Mouse (Mus musculus): ENCODE results near the gene Gtpbp2.

Gene Gtpbp2

DNA sequence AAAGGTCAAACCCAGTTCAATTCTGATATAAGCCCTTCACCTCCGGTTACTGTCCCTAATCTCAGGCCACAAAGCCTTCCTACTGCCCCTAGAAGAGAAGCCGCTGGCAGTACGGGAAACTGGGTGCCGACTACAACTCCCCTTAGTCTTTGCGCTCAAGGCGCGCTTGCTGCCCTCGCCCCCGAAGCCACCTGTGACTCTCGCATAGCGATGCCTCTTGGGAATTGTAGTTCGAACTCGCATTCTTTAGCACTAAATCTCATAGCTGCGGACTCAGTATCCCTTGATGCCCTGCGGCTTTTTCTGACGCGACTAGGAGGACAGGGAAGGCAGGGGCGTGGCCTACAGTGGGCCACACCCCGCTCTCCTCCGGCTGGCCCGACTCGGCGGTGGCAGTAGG lies at the start of gene Gtpbp2:
Gene Gtpbp2 (plus strand): TSS at position 347 of the 400 bp plus-strand sequence.
- peak; percentile 96 for DNase-seq (ENCODE audit: low read depth)

DNA sequence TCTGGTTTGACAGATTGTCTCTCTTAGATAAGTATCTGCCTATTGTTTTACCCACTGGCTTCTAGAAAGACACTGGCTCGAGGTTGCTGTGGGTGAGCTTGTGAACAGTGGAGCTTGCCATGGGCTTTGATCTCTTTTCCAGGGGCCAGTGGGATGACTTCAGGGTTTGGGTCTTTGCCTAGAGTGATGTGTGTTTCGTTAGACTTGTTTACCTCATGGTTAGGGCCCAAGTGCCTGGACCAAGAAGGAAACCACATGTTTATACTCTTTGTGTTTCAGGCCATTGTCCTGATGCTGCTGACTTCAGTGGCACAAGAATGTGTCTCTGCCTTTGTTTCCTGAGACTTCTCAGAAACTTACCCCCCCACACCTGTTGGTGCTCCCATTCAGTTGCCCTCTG lies 45.3 kb upstream of the Gtpbp2 start:
- DNase-seq (ENCODE audit: low read depth): no peak

DNA sequence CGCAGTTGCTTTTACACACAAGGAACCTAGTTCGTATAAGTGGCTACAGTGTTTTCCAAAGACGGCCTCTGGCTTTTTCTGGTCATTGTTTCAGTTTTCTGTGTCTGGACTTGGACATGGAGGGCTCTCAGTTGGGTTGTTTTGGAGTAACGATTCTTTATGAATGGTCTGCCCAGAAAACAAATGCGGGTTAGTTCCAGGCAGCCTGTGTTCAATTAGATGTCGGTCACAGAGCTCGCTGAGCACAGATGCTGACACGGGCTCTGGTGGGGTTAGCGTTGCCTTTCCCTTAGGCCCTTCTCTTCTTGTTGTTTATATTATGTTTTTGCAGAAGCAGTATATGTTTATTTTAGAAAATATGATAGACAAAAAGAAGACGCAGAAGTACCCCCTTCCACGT lies 44.7 kb upstream of the Gtpbp2 start:
- DNase-seq (ENCODE audit: low read depth): no peak

DNA sequence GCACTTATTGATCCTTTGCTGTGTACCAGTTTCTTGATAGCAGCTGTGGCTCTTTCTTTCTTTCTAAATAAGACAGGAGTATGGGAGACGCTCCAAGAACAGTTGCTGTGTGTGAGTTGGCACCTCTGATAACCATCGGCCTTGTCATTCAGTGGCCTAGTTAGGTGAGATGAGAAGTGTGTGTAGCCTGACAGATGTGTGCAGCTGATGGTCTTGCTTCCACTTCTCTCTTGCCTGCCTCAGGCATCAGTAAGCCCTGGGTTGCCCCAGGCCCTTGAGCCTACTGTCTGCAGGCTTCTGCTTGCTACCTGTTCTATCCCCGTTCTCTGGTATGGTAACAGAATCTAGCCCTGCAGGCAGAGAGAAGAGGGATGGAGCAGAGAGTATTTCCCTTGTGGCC lies 44.0 kb upstream of the Gtpbp2 start:
- no peak for DNase-seq (ENCODE audit: low read depth)

DNA sequence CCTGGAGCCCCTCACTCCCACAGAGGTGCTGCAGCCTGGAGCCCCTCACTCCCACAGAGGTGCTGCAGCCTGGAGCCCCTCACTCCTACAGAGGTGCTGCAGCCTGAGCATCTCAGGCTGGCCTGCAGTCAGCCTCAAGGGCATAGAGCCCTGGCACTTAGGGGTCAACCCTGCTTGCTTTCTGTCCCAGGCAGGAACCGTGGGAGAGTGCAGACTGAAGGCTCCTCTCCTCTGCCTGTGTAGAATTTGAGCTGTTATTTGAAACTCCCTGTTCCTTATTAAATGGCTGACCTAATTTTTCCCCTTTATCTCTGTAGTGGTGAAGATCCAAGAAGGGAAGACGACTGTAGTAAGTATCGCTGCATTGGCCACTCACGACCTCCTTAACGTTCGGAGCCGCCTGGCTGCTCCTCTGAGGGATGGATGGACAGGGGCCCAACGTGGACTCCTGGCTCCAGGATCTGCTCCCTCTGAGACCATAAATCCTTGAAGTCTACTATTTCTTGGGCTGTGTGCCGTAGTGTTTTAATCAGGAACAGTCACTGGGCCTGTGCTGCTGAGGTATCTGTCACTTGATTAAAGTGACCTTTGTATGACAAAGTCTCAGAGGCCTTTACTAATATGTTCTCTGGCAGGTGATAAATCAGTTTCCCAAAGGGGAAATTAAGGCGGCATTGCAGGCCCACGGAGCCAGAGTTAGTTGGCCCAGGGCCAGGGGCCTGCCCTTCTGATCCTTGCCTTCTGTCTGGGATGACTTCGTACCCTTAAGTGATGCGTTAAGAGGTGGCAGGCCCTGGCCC lies 43.0 kb upstream of the Gtpbp2 start:
- no peak for DNase-seq (ENCODE audit: low read depth)

DNA sequence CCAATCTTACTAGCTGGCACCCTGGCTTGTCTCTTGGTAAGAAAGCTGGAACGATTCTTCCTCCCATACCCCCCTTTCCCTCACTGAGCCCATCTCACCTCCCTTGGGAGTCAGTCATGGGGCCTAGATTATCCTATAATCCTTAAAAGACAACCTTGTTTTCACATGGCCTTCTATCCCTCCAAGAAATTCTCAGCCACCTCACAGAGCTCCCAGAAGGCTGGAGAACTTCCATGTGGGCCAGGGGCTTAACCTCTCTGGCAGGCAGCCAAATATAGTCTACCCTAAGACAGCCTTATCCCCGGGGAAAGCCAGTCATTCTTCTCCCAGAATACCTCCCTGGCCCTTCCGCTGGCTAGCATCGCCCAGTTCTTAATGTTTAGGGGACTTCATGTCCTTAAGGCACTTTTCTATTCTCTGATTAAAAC lies 42.4 kb upstream of the Gtpbp2 start:
- DNase-seq (ENCODE audit: low read depth): no peak

DNA sequence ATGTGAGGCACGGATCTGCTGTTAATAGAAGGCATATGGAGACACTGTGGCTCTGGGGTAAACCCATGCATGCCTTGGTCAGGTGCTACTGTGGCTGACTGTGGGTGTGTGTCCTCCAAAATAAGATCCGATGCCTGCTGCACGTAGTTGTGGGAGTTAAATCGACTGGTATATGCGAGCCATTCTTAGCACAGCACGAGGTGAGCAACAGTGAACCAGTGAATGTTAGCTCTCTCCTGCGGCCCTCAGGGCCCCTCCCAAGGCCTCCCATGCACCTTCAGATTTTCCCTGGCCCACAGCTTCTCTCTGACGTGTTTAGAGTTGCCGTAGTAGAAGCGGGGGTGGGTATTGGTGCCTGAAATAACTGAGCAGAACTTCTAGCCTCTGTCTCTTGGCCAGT lies 41.2 kb upstream of the Gtpbp2 start:
- DNase-seq (ENCODE audit: low read depth): no peak

DNA sequence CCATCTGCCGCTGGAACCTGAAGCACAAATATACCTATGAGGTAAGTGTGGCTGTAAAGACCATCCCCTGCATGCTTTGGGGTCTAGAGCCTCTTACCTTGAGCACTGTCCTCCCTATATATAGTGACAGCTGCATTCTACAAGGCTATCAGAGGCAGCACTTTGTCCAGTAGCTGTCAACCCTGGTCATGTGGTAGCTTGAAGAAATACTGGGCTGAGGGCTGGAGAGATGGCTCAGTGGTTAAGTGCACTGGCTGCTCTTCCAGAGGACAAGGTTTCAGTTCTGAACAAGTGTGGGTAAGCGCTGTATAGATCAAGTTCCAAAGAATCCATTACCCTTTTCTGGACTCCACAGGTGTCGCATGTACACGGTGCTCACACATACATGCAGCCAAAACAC lies 38.0 kb upstream of the Gtpbp2 start:
- DNase-seq (ENCODE audit: low read depth): no peak

DNA sequence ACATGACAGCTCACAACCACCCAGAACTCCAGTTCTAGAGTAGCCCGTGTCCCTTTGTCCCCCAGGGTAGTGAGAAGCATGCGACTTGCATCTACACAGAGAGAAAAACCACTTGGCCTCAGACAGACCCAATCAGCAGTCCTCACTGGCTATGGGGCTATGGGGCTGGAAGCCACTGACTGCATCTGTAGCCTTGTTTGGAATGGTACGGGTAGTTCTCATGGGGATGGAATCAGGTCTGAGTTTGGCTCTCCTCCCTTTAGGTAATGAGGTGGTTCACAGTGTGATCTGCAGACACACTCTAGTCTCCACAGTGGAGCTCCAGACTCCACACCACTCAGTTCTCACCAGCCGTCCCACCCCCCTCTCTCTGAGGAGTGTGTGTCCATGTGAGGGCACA lies 37.5 kb upstream of the Gtpbp2 start:
- DNase-seq (ENCODE audit: low read depth): no peak

DNA sequence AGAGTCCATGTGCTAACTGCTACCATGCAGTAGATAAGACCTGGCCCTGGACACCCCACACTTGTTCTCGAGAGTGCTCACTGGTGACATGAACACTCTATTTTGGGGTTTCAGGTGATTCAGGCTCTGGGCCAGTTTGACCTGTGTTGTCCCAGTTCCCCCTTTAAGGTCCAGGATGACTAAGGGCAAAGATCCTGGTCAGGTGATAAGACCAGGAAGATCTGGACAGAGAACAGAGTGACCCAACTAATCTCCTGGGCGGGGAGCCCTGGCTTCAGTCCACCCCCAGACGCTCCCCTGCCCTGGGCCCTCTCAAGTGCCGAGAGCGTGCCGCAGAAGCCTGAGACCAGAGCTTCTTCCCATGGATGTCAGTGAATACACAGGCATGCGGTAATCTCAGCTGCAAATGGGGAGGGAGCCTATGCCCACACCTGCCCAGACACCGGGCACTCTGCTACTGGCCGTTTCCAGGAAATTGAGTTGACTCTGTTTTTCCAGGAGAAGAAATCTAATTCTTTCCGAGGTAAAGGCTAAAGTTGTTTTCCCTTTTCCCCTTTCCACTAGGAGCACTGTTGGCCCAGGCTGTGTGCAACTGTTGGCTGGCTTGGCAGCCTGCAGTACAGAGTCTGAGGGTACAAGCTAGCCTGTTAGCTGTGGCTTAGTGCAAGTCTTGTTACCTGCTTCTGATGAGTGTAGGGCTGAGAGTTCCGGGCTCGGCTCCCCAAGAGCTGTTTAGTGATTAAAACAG lies 36.7 kb upstream of the Gtpbp2 start:
- no peak for DNase-seq (ENCODE audit: low read depth)

DNA sequence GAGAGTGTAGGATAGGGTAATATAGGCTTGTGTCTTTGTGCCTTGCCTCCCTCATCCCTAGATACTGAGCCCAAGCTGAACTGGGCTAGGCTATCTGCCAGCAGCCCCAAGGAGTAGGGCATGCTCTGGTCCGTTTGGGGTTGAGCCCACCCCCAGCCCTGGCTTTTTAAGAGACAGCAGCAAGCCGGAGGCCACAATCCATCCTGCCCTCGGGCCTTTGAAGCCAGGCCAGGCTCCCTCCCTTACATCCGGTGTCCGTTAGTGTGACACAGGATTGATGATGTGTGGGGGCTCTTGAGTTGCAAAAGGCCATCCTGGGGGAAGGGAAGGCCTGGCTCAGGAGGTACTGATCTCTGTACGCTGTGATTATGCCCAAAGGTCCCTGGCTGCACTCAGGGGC lies 34.2 kb upstream of the Gtpbp2 start:
- DNase-seq (ENCODE audit: low read depth): no peak

DNA sequence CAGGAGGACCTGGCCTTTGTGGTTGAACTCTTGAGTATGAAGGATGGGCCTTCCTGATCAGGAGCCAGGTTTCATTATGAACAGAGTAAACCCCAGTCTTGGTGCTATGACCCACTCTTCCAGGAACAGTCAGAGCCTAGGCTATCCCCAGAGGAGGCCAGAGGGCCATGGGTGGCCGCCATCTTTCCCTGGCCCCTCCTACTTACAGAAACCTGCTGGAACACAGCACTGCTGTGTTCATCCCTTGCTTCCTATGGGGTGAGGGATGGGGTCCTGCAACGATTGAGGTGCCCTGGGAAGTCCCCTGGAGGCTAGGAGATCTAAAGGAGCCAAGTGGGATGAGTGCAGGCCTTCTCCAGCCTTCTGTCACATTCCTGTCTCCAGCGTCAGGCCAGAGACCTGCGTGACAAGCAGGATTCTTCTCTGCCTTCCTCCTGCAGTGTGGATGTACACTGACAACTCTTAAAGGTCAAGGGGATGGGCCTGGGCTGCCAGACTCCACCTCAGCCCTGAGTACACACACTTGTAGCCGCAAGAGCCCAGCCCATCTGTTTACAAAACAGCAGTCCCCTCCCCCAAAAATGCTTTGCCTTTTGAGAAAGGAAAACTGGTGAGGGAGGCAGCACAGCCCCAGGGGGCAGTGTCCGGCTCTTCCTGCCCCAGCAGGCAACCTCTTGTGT lies 32.9 kb upstream of the Gtpbp2 start:
- no peak for DNase-seq (ENCODE audit: low read depth)

DNA sequence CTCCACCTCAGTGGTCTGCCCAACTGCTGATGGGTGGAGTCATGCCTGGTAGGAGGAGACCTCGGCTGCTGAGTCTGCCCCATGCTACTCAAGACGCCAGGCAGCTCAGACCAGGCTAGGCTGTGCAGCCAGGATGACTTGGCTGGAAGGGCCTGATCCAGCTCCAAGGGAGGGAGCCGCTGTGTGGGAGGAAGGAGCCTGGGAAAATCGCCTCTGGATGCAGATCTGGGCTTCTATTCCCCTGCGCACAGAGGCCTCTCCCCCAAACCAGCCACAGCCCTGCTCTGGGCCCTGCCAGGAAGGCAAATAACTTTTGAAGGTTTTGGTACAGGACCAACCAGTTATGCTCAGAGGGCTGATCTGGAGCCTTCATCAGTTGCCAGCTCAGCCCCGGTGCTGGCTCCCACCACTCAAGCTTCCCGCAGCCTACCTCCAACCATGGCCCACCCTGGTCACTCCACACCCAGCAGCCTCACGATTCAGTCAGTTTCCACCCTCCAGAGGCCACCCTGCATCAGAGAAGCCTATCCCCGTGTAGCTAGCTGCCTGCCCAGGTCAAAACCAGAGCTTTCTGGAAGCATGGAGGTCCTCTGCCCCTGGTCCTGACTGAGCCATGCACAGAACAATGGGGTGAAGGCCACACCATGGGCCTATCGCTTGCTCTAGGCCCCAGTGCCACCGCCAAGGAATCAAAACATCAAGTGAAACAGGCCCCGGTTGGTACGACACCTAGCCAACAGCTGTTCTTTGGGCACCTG lies 30.9 kb upstream of the Gtpbp2 start:
- DNase-seq (ENCODE audit: low read depth): no peak

DNA sequence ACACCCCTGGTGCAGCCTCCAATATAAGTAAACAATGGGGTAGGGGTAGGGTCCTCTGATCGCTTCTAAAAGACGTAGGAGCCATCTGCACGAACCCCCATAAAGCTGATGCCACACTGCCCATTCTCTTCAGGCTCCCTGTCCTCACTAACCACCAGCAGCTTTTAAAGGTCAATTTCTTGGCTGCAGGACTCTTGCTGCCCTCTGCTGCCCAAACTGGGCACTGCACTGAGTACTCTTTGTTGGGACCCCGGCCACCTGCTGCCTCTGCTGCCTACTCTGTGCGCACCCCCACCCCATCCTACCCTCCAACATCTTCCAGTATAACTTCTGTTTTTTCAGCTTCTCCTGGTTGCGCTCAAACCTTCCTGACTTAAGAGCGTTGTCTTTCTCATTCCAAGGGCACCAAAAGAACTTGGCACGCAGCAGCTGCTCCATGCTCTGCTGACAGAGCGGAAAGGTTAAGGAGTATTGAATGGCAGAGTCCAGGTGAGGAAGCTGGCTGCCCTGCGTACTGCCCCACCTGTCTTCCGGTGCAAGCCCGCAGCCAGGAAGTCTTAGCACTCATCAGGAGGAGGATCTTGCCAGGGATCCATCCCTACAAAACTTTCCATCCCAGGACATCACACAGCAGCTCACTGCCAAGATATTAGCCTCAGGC lies 28.6 kb upstream of the Gtpbp2 start:
- DNase-seq (ENCODE audit: low read depth): peak; percentile 50

DNA sequence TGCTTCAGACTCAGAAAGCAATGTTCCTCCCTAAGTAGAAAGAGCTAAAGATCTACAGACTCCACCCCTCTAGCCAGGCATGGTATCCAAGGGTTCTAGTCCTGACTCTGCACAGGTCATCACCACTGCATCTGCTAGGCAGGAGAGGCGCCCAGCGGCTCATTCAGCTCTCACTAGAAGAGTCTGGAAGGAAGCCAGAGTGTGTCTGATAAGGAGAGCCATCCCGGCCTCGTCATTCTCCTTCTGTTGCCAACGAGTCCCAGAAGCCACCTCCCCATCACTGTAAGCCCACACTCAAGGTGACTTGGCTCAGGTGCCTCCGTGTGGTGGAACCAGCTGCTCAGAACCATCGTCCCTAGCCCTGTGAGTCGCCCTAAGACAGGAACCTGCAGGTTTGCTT lies 28.0 kb upstream of the Gtpbp2 start:
- no peak for DNase-seq (ENCODE audit: low read depth)

DNA sequence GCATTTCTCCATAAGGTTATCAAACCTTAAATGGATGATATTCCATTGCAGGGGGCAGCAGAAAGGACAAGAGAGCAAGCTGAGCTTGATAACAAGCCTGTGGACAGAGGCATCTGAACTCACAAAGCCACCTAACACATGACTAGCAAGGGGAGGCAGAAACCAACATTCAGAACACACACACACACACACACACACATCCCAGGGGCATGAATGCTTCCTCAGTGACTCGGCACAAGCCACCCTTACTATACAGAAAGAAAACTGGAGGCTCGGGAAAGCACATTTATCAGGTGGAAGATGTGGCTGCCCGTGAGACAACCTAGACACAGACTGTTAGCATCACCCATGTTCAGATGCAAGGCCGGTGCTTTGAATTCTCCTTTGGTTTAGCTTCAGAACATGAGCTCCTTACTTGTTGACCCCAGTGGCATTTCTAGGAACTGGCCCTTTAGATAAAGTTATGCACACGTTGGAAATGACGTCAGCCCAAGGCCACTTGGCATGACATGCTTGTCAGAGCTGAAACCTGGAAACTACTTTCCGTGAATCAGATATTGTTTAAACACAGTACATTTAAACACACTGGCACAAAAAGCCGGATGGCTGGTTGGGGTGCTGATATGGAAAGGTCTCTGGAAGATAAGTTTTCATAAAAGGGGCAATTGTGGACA lies 22.1 kb upstream of the Gtpbp2 start:
- DNase-seq (ENCODE audit: low read depth): no peak

DNA sequence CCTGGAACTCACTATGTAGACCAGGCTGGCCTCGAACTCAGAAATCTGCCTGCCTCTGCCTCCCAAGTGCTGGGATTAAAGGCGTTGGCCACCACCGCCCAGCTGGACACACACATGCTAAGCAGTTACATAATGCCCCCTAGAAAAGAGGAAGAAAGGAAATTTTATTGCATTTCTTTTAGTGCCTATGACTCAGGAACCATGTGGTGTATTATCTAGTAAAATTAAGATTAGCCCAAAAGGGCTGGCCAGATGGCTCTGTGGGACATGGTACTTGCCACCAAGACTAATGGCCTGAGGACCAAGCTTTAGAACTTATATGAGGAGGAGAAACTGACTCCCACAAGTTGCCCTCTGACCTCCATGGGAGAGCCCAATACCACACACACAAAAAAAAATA lies 21.0 kb upstream of the Gtpbp2 start:
- no peak for DNase-seq (ENCODE audit: low read depth)

DNA sequence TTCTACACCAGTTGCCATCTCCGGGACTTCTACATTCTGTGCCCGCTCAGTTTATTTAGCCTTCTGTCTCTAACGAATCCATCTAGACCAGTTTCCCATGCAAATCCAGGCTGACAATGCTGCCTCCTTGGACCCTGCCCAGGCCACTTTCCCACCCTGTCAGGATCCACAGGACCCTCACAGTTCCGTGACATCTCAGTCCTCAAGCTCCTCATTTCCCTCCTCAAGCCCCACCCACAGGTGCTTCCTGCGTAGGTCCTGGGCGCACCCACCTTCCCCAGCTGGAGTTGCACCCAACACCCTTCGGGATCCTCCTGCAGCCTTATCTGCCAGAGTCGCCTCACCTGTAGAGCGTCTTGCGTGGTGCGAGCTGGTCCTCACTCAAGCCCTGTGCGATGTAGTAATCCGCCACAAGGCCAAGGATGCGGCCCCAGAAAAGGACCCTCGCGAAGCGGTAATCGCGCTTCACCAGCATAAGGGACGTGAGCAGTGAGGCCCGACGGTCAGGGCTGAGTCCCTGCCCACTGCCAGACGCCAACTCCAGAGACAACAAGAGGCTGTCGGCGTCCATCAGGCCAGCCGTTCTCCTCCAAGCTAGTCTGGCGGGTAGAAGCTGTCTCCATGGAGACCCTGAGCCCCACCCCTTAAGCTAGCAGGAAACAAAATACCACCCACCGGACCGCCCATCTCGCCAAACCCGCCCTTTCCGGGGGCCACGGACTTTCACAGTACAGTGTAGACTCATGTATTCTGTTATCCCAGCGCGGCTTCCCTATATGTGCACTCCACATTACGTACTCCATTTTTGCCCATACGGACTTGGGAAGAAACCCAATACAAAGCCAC lies 17.0 kb upstream of the Gtpbp2 start, which contains the start of gene Rsph9:
Gene Rsph9 (minus strand): TSS at position 639 of the 846 bp plus-strand sequence.
- peak; percentile 70 for DNase-seq (ENCODE audit: low read depth)

DNA sequence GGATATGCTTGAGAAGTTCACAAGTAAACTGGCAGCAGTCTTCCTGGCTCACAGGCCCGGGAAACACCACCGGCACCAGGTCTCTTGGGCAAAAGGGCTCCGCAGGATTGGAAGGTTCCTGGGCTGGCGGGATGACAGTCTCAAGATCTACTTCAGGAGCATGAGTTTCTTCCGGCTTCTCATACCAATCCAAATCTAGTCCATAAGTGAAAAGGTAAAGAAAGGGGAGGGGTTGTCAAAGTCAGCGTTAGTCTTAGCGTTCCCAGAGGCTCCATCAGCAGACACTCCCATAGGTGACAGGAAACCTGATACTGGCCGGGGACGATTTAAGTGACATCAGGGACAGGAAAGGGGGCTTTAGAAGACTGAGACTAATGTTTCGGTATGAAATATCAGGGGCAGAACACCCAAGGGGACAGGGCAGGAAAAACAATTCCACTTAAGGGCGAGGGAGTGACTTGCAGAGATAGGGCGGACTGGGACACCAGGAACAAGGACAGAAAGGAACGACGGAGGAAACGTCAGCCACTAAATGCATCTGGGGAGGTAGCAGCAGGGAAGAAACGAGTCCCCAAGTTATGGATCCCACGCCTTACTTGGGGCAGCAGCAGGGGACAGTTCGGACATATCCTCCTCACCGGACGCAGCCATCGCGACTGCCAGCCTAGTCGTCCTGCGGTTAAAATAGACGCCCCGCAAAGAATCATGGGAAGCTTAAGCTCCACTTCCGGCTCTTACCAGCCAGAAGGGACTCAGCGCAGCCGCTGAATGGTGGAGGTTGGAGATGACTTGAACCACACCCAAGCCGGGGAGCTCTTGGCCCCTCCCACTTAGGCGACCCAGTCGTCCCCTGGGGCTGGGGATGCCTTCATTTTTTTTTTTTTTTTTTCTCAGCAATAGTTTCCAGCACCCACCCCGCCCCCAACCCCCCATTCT lies 7.7 kb upstream of the Gtpbp2 start, which contains the start of gene Mad2l1bp:
Gene Mad2l1bp (minus strand): TSS at position 707 of the 936 bp plus-strand sequence.
- DNase-seq (ENCODE audit: low read depth): peak; percentile 90

All from c-Kit-positive CD71-negative TER-119-negative erythroid progenitor cells, embryonic 14.5 days (primary cell).